Comparison of ENCODE assay signal across 10 mouse cellular contexts in genomic region chr5:128769026-128769631, GRCm38 (mm10).
DNase-seq lines count a peak whose midpoint lies in the region; ATAC-seq and TF ChIP-seq lines count a peak whose summit lies in the region.
"Had no signal": no experiment of that assay in that cellular context is flagged by ENCODE, and none has a peak within 500 bp of the region (broad histone marks: within the 10 kb centered on the region; RNA-seq: fewer than 3 reads in every experiment).

No protein-coding gene starts in this region.

- peak overlapping the region; percentile 29 for H3K4me2 ChIP-seq in forebrain, embryonic 13.5 days
- H3K4me2 ChIP-seq in limb, embryonic 15.5 days = 0 out of 2 replicates have a peak overlapping the region, but pooled peaks have one; percentile 19

- no peak for DNase-seq in heart, embryonic 10.5 days (ENCODE audit: low spot score)
- DNase-seq in heart, postnatal 14 days = no peak
- no peak for DNase-seq in layer of hippocampus, postnatal 36 days
- DNase-seq in cerebellum, adult 9-11 months = no peak
- DNase-seq in left cerebral cortex, adult 2 months (ENCODE audit: extremely low spot score in 1 of 2, low spot score in 2 of 2) = no peak
- DNase-seq: cerebellum, adult 2 months; lung, postnatal 4 days had no signal

- peak; percentile 33; the same call in 1 of the 2 replicates for ATAC-seq in forebrain, embryonic 13.5 days
- peak; percentile 77 for ATAC-seq in limb, embryonic 15.5 days (ENCODE audit: insufficient number of reproducible peaks, low FRiP score, low TSS enrichment, low read depth)

- no peak overlapping the region for H3K27ac ChIP-seq in heart, embryonic 10.5 days
- H3K27ac ChIP-seq in forebrain, embryonic 13.5 days = no peak overlapping the region
- no peak overlapping the region for H3K27ac ChIP-seq in limb, embryonic 15.5 days
- no peak overlapping the region for H3K27ac ChIP-seq in left cerebral cortex, adult 2 months

- H3K4me1 ChIP-seq in heart, embryonic 10.5 days = peaks cover 8% of the 10 kb centered on the region
- peaks cover 20% of the 10 kb centered on the region for H3K4me1 ChIP-seq in E14TG2a.4 (replicated peaks; ENCODE audit: low read depth, low read length)
- H3K4me1 ChIP-seq in forebrain, embryonic 13.5 days = peaks cover 6% of the 10 kb centered on the region
- H3K4me1 ChIP-seq in limb, embryonic 15.5 days = peaks cover 4% of the 10 kb centered on the region

- no peaks in the 10 kb centered on the region for H3K36me3 ChIP-seq in heart, embryonic 10.5 days
- H3K36me3 ChIP-seq in E14TG2a.4 (ENCODE audit: insufficient read depth, low read length) = no peaks in the 10 kb centered on the region
- H3K36me3 ChIP-seq in forebrain, embryonic 13.5 days (ENCODE audit: poor library complexity, severe bottlenecking) = no peaks in the 10 kb centered on the region
- H3K36me3 ChIP-seq in limb, embryonic 15.5 days = no peaks in the 10 kb centered on the region

- H3K27me3 ChIP-seq in heart, embryonic 10.5 days (ENCODE audit: insufficient read depth, poor library complexity, severe bottlenecking) = no peaks in the 10 kb centered on the region
- H3K27me3 ChIP-seq in E14TG2a.4 (ENCODE audit: insufficient read depth, low read length) = no peaks in the 10 kb centered on the region
- no peaks in the 10 kb centered on the region for H3K27me3 ChIP-seq in forebrain, embryonic 13.5 days
- no peaks in the 10 kb centered on the region for H3K27me3 ChIP-seq in limb, embryonic 15.5 days

- no peak for TF ChIP-seq CTCF in E14TG2a.4 (conservative IDR thresholded peaks at IDR 0.05; ENCODE audit: low read length)
- no peak for TF ChIP-seq CTCF in left cerebral cortex, adult 2 months (IDR thresholded peaks at IDR 0.05)

- no peak overlapping the region for H3K9ac ChIP-seq in forebrain, embryonic 13.5 days
- H3K9ac ChIP-seq in limb, embryonic 15.5 days = no peak overlapping the region

- 26% methylated on average over 10 of the region's 10 CpGs for WGBS in heart, embryonic 10.5 days
- WGBS in forebrain, embryonic 13.5 days = 7% methylated on average over 10 of the region's 10 CpGs
- WGBS in limb, embryonic 15.5 days = 3% methylated on average over 10 of the region's 10 CpGs

- H3K4me3 ChIP-seq in heart, embryonic 10.5 days = peak overlapping the region; percentile 31
- peak overlapping the region; percentile 43 for H3K4me3 ChIP-seq in E14TG2a.4 (replicated peaks; ENCODE audit: low read length)
- no peak overlapping the region for H3K4me3 ChIP-seq in forebrain, embryonic 13.5 days
- H3K4me3 ChIP-seq in limb, embryonic 15.5 days = no peak overlapping the region
- no peak overlapping the region for H3K4me3 ChIP-seq in left cerebral cortex, adult 2 months

- intact Hi-C loops in heart, postnatal 14 days (cut with DNase I) = no loop called here
- intact Hi-C loops in left cerebral cortex, adult 2 months (cut with DNase I) = no loop called here

- no peaks in the 10 kb centered on the region for H3K9me3 ChIP-seq in heart, embryonic 10.5 days
- peaks cover 14% of the 10 kb centered on the region for H3K9me3 ChIP-seq in E14TG2a.4 (ENCODE audit: low read length)
- no peaks in the 10 kb centered on the region for H3K9me3 ChIP-seq in forebrain, embryonic 13.5 days (replicated peaks)
- H3K9me3 ChIP-seq in limb, embryonic 15.5 days = no peaks in the 10 kb centered on the region

Comparison
In these comparisons a context has a peak if more than half of its experiments do, and no peak if none do; other contexts are left out.
1. H3K4me3 ChIP-seq: peak in heart, embryonic 10.5 days (single experiment) and E14TG2a.4 (single experiment); none in forebrain, embryonic 13.5 days (single experiment), limb, embryonic 15.5 days (single experiment) and left cerebral cortex, adult 2 months (single experiment).